Mouse (Mus musculus): Measurements from ENCODE around the gene Sptssa. TPM values are rescaled to one million over a fixed set of nuclear protein-coding genes. Genes with fewer than 3 reads are reported as not detected.
A peak's percentile ranks its signal among the peaks of the same experiment; 100 is the strongest.

Sptssa gene
- polyA plus RNA-seq (2015; fragmentation: Nextera tagmentation; extraction: Ambion mirVana), result 190 and 192 TPM in 2 replicates

- H3K9me3 ChIP-seq (replicated peaks), result no peaks in the 10 kb centered on the region
- no peaks in the 10 kb centered on the region for H3K27me3 ChIP-seq
- peak; percentile 100 for ATAC-seq (ENCODE audit: insufficient number of reproducible peaks, low FRiP score, low TSS enrichment, low read depth)
- H3K9ac ChIP-seq, result peak within 1 kb of the TSS; percentile 59
- H3K4me2 ChIP-seq (replicated peaks), result peak within 1 kb of the TSS; percentile 72
- H3K36me3 ChIP-seq, result no peaks in the 10 kb centered on the region
- H3K4me3 ChIP-seq (replicated peaks), result peak within 1 kb of the TSS; percentile 65
- H3K4me1 ChIP-seq, result peaks cover 17% of the 10 kb centered on the region
- 6% methylated on average over 53 of the region's 53 CpGs for WGBS
- H3K27ac ChIP-seq (replicated peaks), result peak within 1 kb of the TSS; percentile 89
These were observed at the start of gene Sptssa for GRCm38 (mm10) chr12:54656396-54657171. Gene Sptssa (minus strand): TSS chr12:54656573.

GRCm38 (mm10) chr12:54699394-54699793 lies 43.0 kb upstream of the Sptssa start:
- ATAC-seq (ENCODE audit: insufficient number of reproducible peaks, low FRiP score, low TSS enrichment, low read depth), result no peak
- WGBS, result 83% methylated on average over 7 of the region's 7 CpGs
- H3K4me3 ChIP-seq (replicated peaks), result no peak overlapping the region
- no peak overlapping the region for H3K27ac ChIP-seq (replicated peaks)
- H3K36me3 ChIP-seq, result no peaks in the 10 kb centered on the region
- no peak overlapping the region for H3K4me2 ChIP-seq (replicated peaks)
- H3K27me3 ChIP-seq, result no peaks in the 10 kb centered on the region
- H3K4me1 ChIP-seq, result peaks cover 6% of the 10 kb centered on the region
- no peaks in the 10 kb centered on the region for H3K9me3 ChIP-seq (replicated peaks)
- no peak overlapping the region for H3K9ac ChIP-seq

- Histone ChIP-seq H3K4me1 (peaks cover 7% of the 10 kb centered on the region), H3K9ac (no peak overlapping the region), H3K9me3 (replicated peaks) (no peaks in the 10 kb centered on the region), H3K27ac (replicated peaks) (peak overlapping the region; percentile 31; the same call in 1 of the 2 replicates), H3K27me3 (no peaks in the 10 kb centered on the region), H3K4me2 (replicated peaks) (no peak overlapping the region), H3K36me3 (peaks cover under 1% of the 10 kb centered on the region; the same call in 1 of the 2 replicates), H3K4me3 (replicated peaks) (no peak overlapping the region)
- no peak for ATAC-seq (ENCODE audit: insufficient number of reproducible peaks, low FRiP score, low TSS enrichment, low read depth)
- 46% methylated on average over 6 of the region's 6 CpGs for WGBS
These were observed 41.4 kb upstream of the Sptssa start for GRCm38 (mm10) chr12:54697791-54698250.

GRCm38 (mm10) chr12:54697003-54697597 lies 40.7 kb upstream of the Sptssa start:
- H3K4me3 ChIP-seq (replicated peaks), result no peak overlapping the region
- 6% methylated on average over 7 of the region's 7 CpGs for WGBS
- ATAC-seq (ENCODE audit: insufficient number of reproducible peaks, low FRiP score, low TSS enrichment, low read depth), result no peak; the same call in 1 of the 2 replicates
- H3K27me3 ChIP-seq, result no peaks in the 10 kb centered on the region
- peaks cover 7% of the 10 kb centered on the region for H3K4me1 ChIP-seq
- H3K27ac ChIP-seq (replicated peaks), result peak overlapping the region; percentile 31; the same call in 1 of the 2 replicates
- no peaks in the 10 kb centered on the region for H3K9me3 ChIP-seq (replicated peaks)
- H3K4me2 ChIP-seq (replicated peaks), result no peak overlapping the region
- peaks cover 8% of the 10 kb centered on the region; the same call in 1 of the 2 replicates for H3K36me3 ChIP-seq
- no peak overlapping the region for H3K9ac ChIP-seq

GRCm38 (mm10) chr12:54696242-54697002 lies 40.0 kb upstream of the Sptssa start:
- Histone ChIP-seq H3K4me1 (peaks cover 7% of the 10 kb centered on the region), H3K36me3 (peaks cover 10% of the 10 kb centered on the region; the same call in 1 of the 2 replicates), H3K9me3 (replicated peaks) (no peaks in the 10 kb centered on the region), H3K4me2 (replicated peaks) (peak overlapping the region; percentile 70), H3K27me3 (no peaks in the 10 kb centered on the region), H3K9ac (peak overlapping the region; percentile 63), H3K4me3 (replicated peaks) (peak overlapping the region; percentile 93), H3K27ac (replicated peaks) (peak overlapping the region; percentile 98)
- WGBS, result under 1% methylated on average over 32 of the region's 32 CpGs
- peak; percentile 93 for ATAC-seq (ENCODE audit: insufficient number of reproducible peaks, low FRiP score, low TSS enrichment, low read depth)

- H3K4me3 ChIP-seq (replicated peaks), result peak within 1 kb of the TSS; percentile 93
- ATAC-seq (ENCODE audit: insufficient number of reproducible peaks, low FRiP score, low TSS enrichment, low read depth), result peak; percentile 91
- H3K27me3 ChIP-seq, result no peaks in the 10 kb centered on the region
- peaks cover 16% of the 10 kb centered on the region for H3K36me3 ChIP-seq
- no peaks in the 10 kb centered on the region for H3K9me3 ChIP-seq (replicated peaks)
- H3K27ac ChIP-seq (replicated peaks), result peak within 1 kb of the TSS; percentile 98
- H3K4me1 ChIP-seq, result peaks cover 7% of the 10 kb centered on the region
- under 1% methylated on average over 57 of the region's 57 CpGs for WGBS
- H3K9ac ChIP-seq, result peak within 1 kb of the TSS; percentile 91
- H3K4me2 ChIP-seq (replicated peaks), result peak within 1 kb of the TSS; percentile 70
These were observed 39.3 kb upstream of the Sptssa start, which contains the start of gene Eapp for GRCm38 (mm10) chr12:54695511-54696241. Gene Eapp (minus strand): TSS chr12:54695897.

- H3K4me3 ChIP-seq (replicated peaks), result peak overlapping the region; percentile 93
- peaks cover 23% of the 10 kb centered on the region for H3K36me3 ChIP-seq
- H3K9ac ChIP-seq, result peak overlapping the region; percentile 91
- H3K4me1 ChIP-seq, result peaks cover 7% of the 10 kb centered on the region
- peak overlapping the region; percentile 98 for H3K27ac ChIP-seq (replicated peaks)
- H3K4me2 ChIP-seq (replicated peaks), result peak overlapping the region; percentile 70
- H3K27me3 ChIP-seq, result no peaks in the 10 kb centered on the region
- no peak for ATAC-seq (ENCODE audit: insufficient number of reproducible peaks, low FRiP score, low TSS enrichment, low read depth)
- WGBS, result 35% methylated on average over 12 of the region's 12 CpGs
- no peaks in the 10 kb centered on the region for H3K9me3 ChIP-seq (replicated peaks)
These were observed 38.6 kb upstream of the Sptssa start for GRCm38 (mm10) chr12:54694847-54695510.

GRCm38 (mm10) chr12:54689082-54689481 lies 32.7 kb upstream of the Sptssa start:
- no peak overlapping the region for H3K9ac ChIP-seq
- H3K4me1 ChIP-seq, result no peaks in the 10 kb centered on the region
- no peak overlapping the region for H3K4me2 ChIP-seq (replicated peaks)
- no peaks in the 10 kb centered on the region for H3K9me3 ChIP-seq (replicated peaks)
- H3K27ac ChIP-seq (replicated peaks), result no peak overlapping the region
- 87% methylated on average over 5 of the region's 5 CpGs for WGBS
- no peak overlapping the region for H3K4me3 ChIP-seq (replicated peaks)
- H3K27me3 ChIP-seq, result no peaks in the 10 kb centered on the region
- peaks cover 65% of the 10 kb centered on the region for H3K36me3 ChIP-seq
- ATAC-seq (ENCODE audit: insufficient number of reproducible peaks, low FRiP score, low TSS enrichment, low read depth), result no peak

- Histone ChIP-seq H3K4me2 (replicated peaks) (no peak overlapping the region), H3K4me1 (no peaks in the 10 kb centered on the region), H3K9me3 (replicated peaks) (no peaks in the 10 kb centered on the region), H3K4me3 (replicated peaks) (no peak overlapping the region), H3K9ac (no peak overlapping the region), H3K27me3 (no peaks in the 10 kb centered on the region), H3K27ac (replicated peaks) (no peak overlapping the region), H3K36me3 (peaks cover 34% of the 10 kb centered on the region)
- 17% methylated on average over 1 of the region's 1 CpGs for WGBS
- ATAC-seq (ENCODE audit: insufficient number of reproducible peaks, low FRiP score, low TSS enrichment, low read depth), result no peak
These were observed 26.8 kb upstream of the Sptssa start for GRCm38 (mm10) chr12:54683182-54683581.

GRCm38 (mm10) chr12:54676709-54677108 lies 20.3 kb upstream of the Sptssa start:
- Histone ChIP-seq H3K9ac (no peak overlapping the region), H3K27ac (replicated peaks) (no peak overlapping the region), H3K4me3 (replicated peaks) (no peak overlapping the region), H3K9me3 (replicated peaks) (no peaks in the 10 kb centered on the region), H3K27me3 (no peaks in the 10 kb centered on the region), H3K4me2 (replicated peaks) (no peak overlapping the region), H3K4me1 (no peaks in the 10 kb centered on the region), H3K36me3 (peaks cover 53% of the 10 kb centered on the region)
- WGBS, result 94% methylated on average over 9 of the region's 9 CpGs
- no peak for ATAC-seq (ENCODE audit: insufficient number of reproducible peaks, low FRiP score, low TSS enrichment, low read depth)

Measured in embryonic facial prominence, embryonic 15.5 days (tissue).